Mouse (Mus musculus) lung, postnatal 0 days (tissue): ENCODE measurements around the gene Irf2. TPM values are rescaled to one million over a fixed set of nuclear protein-coding genes. Genes with fewer than 3 reads are reported as not detected.

Experiments
- ATAC-seq: fragments of 200-750 bp; cut with Nextera tagmentation; 2 replicates; pipeline ENCODE4 v1.8.0; 2017; ENCODE audit warnings: moderate library complexity
- DNase-seq: peaks from one replicate; pipeline ENCODE4 v3.0.0-alpha.2; 2016; ENCODE audit warnings: low spot score
- H3K27ac ChIP-seq: fragments of 300-500 bp; sonication (generic); 2 replicates; pipeline ENCODE4 v1.5.1; 2014; ENCODE audit warnings: antibody characterized with exemption, mild to moderate bottlenecking, low read length, mixed read lengths
- H3K27me3 ChIP-seq: fragments of 300-500 bp; sonication (generic); replicated peaks from 2 replicates; pipeline ENCODE4 v1.6.1; 2014; ENCODE audit warnings: low read length, mixed read lengths; ENCODE audit not compliant: insufficient read depth
- H3K36me3 ChIP-seq: fragments of 300-500 bp; sonication (generic); 2 replicates; pipeline ENCODE4 v1.6.1; 2014; ENCODE audit warnings: low read length, mixed read lengths; ENCODE audit not compliant: insufficient read depth
- H3K4me1 ChIP-seq: fragments of 300-500 bp; sonication (generic); 2 replicates; pipeline ENCODE4 v1.6.1; 2014; ENCODE audit warnings: antibody characterized with exemption, low read depth, low read length, mixed read lengths; ENCODE audit not compliant: insufficient read depth
- H3K4me2 ChIP-seq: fragments of 300-500 bp; sonication (generic); replicated peaks from 2 replicates; pipeline ENCODE4 v1.6.1; 2014; ENCODE audit warnings: low read depth, mild to moderate bottlenecking, low read length, moderate library complexity, mixed read lengths
- H3K4me3 ChIP-seq: fragments of 300-500 bp; sonication (generic); 2 replicates; pipeline ENCODE4 v1.5.1; 2014; ENCODE audit warnings: low read depth, low read length
- H3K9ac ChIP-seq: fragments of 300-500 bp; sonication (generic); replicated peaks from 2 replicates; pipeline ENCODE4 v1.6.1; 2014; ENCODE audit warnings: low read depth, mild to moderate bottlenecking
- H3K9me3 ChIP-seq: fragments of 300-500 bp; sonication (generic); 2 replicates; pipeline ENCODE4 v1.6.1; 2016; ENCODE audit warnings: low read length, mixed read lengths
- CTCF ChIP-seq: IDR thresholded peaks from 2 replicates; pipeline ENCODE4 v1.5.1; 2016; ENCODE audit warnings: antibody characterized with exemption, mild to moderate bottlenecking
- EP300 ChIP-seq: IDR thresholded peaks from 2 replicates; pipeline ENCODE4 v1.6.1; 2016; ENCODE audit warnings: antibody characterized with exemption, mild to moderate bottlenecking, control low read depth
- WGBS: fragments of 180-500 bp; shearing (Covaris S2); extraction: QIAGEN DNeasy Blood & Tissue Kit; methylation state at CpG from one replicate; pipeline ENCODE4 v1.1.7; 2014; 5-methylcytosine and 5-hydroxymethylcytosine counted together
- polyA plus RNA-seq: library from polyadenylated mRNA; unstranded; fragments of >200 nt; fragmentation: Nextera tagmentation; extraction: Ambion mirVana; gene quantifications from 2 replicates; pipeline ENCODE4 v1.2.1, GENCODE M21; 2015

Gene Irf2
- polyA plus RNA-seq, 1 experiment from 2014 or later = 64.9 TPM

GRCm38 (mm10) chr8:46769408-46770180 is 30.1 kb downstream of the Irf2 start:
- H3K27ac ChIP-seq = peak overlapping the region; percentile 35
- H3K27me3 ChIP-seq = no peaks in the 10 kb centered on the region
- ATAC-seq (no peak), DNase-seq (no peak)
- H3K4me3 ChIP-seq = no peak overlapping the region
- WGBS = 70% methylated on average over 11 of the region's 11 CpGs
- no peak overlapping the region for H3K4me2 ChIP-seq
- no peak overlapping the region for H3K9ac ChIP-seq
- H3K36me3 ChIP-seq = 0 out of 2 replicates have a peak, but pooled peaks cover 3% of the 10 kb centered on the region
- H3K9me3 ChIP-seq = no peaks in the 10 kb centered on the region
- TF ChIP-seq CTCF (no peak), EP300 (no peak)
- peaks cover 4% of the 10 kb centered on the region; the same call in 1 of the 2 replicates for H3K4me1 ChIP-seq

GRCm38 (mm10) chr8:46770905-46771516 is 31.5 kb downstream of the Irf2 start:
- 0 out of 2 replicates have a peak, but pooled peaks cover 4% of the 10 kb centered on the region for H3K4me1 ChIP-seq
- H3K9ac ChIP-seq = no peak overlapping the region
- DNase-seq (no peak), ATAC-seq (no peak)
- H3K4me3 ChIP-seq = no peak overlapping the region
- no peak overlapping the region for H3K27ac ChIP-seq
- no peak for TF ChIP-seq EP300
- no peak for TF ChIP-seq CTCF
- 0 out of 2 replicates have a peak, but pooled peaks cover 3% of the 10 kb centered on the region for H3K36me3 ChIP-seq
- 88% methylated on average over 7 of the region's 7 CpGs for WGBS
- no peaks in the 10 kb centered on the region for H3K27me3 ChIP-seq
- no peak overlapping the region for H3K4me2 ChIP-seq
- H3K9me3 ChIP-seq = no peaks in the 10 kb centered on the region

DNA sequence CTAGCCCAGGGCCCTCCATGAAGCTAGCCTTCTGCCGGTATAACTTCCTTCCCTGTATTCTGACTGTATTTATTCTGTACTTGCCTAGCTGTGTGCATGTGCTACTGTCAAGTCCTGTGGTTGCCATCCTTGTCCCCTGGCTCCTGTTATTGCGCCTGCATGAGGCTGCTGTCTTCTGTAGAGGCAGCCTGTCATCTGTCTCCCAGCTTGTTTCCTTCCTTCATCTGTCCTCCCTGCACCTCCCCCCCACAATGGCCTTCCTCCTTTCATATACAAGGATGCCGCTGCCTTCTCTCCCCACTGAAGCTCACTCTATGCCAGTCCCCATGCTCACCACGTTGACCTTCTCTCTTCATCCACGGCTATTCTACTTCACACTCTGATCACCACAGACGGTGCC is 33.3 kb downstream of the Irf2 start:
- Histone ChIP-seq H3K4me1 (0 out of 2 replicates have a peak, but pooled peaks cover 4% of the 10 kb centered on the region), H3K27ac (no peak overlapping the region), H3K4me3 (no peak overlapping the region), H3K4me2 (no peak overlapping the region), H3K27me3 (no peaks in the 10 kb centered on the region), H3K36me3 (0 out of 2 replicates have a peak, but pooled peaks cover 3% of the 10 kb centered on the region), H3K9me3 (no peaks in the 10 kb centered on the region), H3K9ac (no peak overlapping the region)
- WGBS = 79% methylated on average over 6 of the region's 6 CpGs
- TF ChIP-seq EP300 = no peak
- no peak for TF ChIP-seq CTCF
- no peak for ATAC-seq
- DNase-seq = no peak

DNA sequence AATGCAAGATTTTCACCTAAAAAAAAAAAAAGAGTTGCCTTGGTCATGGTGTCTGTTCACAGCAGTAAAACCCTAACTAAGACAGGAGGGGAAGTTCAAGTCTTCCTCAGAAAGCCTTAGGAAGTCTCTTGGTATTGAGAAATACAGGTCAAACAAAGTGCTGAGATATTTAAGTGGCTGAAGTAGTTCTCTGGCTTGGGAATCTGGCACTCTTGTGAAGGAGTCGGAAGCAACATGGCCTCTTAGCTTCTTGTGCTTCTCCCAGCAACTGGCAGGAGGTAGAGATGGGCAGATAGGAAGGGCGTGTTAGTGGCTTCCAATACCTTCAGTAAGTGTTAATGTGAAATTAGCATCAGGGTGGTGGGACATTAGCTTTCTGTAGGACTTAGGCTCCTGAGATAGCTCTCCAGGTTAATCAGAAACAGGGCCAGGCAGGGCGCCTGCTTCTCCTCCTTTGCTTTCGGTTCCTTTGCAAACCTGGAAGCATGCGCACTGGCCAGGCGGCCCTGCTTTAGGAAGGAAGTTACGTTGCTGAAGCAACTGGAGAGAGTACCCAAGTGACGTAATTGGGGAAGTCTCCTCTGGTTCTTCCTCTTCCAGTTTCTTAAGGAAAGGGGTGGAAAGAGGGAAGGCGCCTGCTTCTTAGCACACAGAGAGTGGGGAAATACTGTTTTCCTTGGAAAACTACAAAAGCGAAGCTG is 38.4 kb downstream of the Irf2 start:
- Histone ChIP-seq H3K9ac (no peak overlapping the region), H3K4me2 (0 out of 2 replicates have a peak overlapping the region, but pooled peaks have one; percentile 6), H3K36me3 (no peaks in the 10 kb centered on the region), H3K27me3 (no peaks in the 10 kb centered on the region), H3K4me1 (peaks cover 3% of the 10 kb centered on the region; the same call in 1 of the 2 replicates), H3K9me3 (no peaks in the 10 kb centered on the region), H3K4me3 (no peak overlapping the region), H3K27ac (peak overlapping the region; percentile 67)
- WGBS = 48% methylated on average over 10 of the region's 10 CpGs
- ATAC-seq (peak; percentile 92), DNase-seq (peak; percentile 92)
- TF ChIP-seq EP300 = peak; percentile 74
- TF ChIP-seq CTCF = no peak

DNA sequence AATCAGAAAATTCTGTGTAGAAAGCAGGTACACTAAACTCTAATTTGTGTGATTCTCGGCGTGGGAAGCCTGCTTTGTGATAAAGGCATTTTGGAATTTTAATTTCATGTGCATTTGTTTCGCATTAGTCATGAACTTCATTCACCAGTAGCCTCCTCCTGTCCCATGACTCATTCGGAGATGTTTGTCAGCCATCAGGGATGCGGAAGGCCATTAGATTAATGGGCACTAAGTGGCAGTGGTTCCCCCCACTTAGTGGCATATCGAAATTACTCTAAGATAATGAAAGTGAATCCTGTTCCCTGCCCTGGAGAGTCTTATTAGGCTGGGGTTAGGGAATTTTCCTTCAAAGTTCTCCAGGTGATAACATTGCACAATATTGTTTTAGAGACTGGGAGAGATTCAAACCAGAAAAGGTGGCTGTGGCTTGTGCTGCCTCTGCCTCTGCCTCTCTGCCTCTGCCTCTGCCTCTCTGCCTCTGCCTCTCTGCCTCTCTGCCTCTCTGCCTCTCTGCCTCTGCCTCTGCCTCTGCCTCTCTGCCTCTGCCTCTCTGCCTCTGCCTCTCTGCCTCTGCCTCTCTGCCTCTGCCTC is 41.6 kb downstream of the Irf2 start:
- Histone ChIP-seq H3K9ac (no peak overlapping the region), H3K27ac (no peak overlapping the region), H3K36me3 (no peaks in the 10 kb centered on the region), H3K4me3 (no peak overlapping the region), H3K4me1 (peaks cover 3% of the 10 kb centered on the region; the same call in 1 of the 2 replicates), H3K9me3 (no peaks in the 10 kb centered on the region), H3K4me2 (no peak overlapping the region), H3K27me3 (no peaks in the 10 kb centered on the region)
- DNase-seq (no peak), ATAC-seq (no peak)
- 75% methylated on average over 6 of the region's 6 CpGs for WGBS
- TF ChIP-seq EP300 = 0 out of 2 replicates have a peak, but pooled peaks have one; percentile 10
- no peak for TF ChIP-seq CTCF
